Mouse (Mus musculus) myocyte (in vitro differentiated cells): ENCODE results near the gene 2700049A03Rik.

Experiments used
- MAX ChIP-seq: IDR thresholded peaks from one replicate; pipeline ENCODE4 v1.6.1; 2011; ENCODE audit warnings: low read depth, mild to moderate bottlenecking, control low read depth
- POLR2A ChIP-seq: IDR thresholded peaks from one replicate; pipeline ENCODE4 v1.6.1; 2011; ENCODE audit warnings: low read depth, mild to moderate bottlenecking, control low read depth, moderate library complexity; ENCODE audit not compliant: insufficient read length
- POLR2AphosphoS2 ChIP-seq: IDR thresholded peaks from one replicate; pipeline ENCODE4 v1.6.1; 2011; ENCODE audit warnings: low read depth, control low read depth; ENCODE audit not compliant: insufficient read length
- TCF12 ChIP-seq: IDR thresholded peaks from one replicate; pipeline ENCODE4 v1.6.1; 2011; ENCODE audit warnings: mild to moderate bottlenecking, control low read depth; ENCODE audit not compliant: poor library complexity, insufficient read depth, severe bottlenecking
- USF1 ChIP-seq: IDR thresholded peaks from one replicate; pipeline ENCODE4 v1.6.1; 2011; ENCODE audit warnings: low read depth, mild to moderate bottlenecking, control low read depth, moderate library complexity

DNA sequence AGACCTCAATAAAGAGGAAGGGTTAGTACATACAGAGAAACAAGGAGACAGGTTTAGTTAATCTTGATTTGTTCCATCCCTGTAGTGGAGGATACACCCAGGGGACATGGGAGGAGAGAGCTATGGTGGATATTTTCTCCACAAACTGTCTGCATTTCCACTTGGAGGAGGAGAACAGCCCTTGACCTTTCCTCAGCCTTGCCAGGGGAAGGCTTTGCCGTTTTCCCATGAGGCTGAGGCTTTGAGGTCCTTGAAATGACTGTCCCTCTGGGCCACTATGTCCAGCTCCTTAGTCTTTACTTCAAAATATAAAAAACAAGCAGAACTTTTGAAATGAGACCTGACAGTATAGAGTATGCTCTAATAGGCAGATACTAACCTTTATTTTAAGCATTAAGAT is 33.3 kb downstream of the 2700049A03Rik start:
- no peak for TF ChIP-seq MAX
- TF ChIP-seq POLR2A: no peak
- TF ChIP-seq TCF12: no peak
- no peak for TF ChIP-seq POLR2AphosphoS2
- no peak for TF ChIP-seq USF1
